Mouse (Mus musculus) heart, adult 2 months (tissue): Measurements from ENCODE around the gene Selenoo.
A peak's percentile ranks its signal among the peaks of the same experiment; 100 is the strongest.

Source experiments
- CTCF ChIP-seq: fragments of 200-600 bp; IDR thresholded peaks from 2 replicates; pipeline ENCODE4 v1.8.1; 2022; ENCODE audit warnings: antibody characterized with exemption, mild to moderate bottlenecking, moderate library complexity
- EP300 ChIP-seq: fragments of 200-500 bp; IDR thresholded peaks from 2 replicates; pipeline ENCODE4 v1.6.1; 2011; ENCODE audit warnings: low read depth, low read length, control low read depth; ENCODE audit not compliant: insufficient read depth
- POLR2A ChIP-seq: fragments of 200-500 bp; IDR thresholded peaks from 2 replicates; pipeline ENCODE4 v1.6.1; 2011; ENCODE audit warnings: mild to moderate bottlenecking, low read depth, low read length, control low read depth; ENCODE audit not compliant: insufficient read depth

GRCm38 (mm10) chr15:89118007-89118406 is 29.1 kb downstream of the Selenoo start:
- TF ChIP-seq CTCF (peak; percentile 71), POLR2A (no peak), EP300 (no peak)
